Mouse (Mus musculus) testis, adult 2 months (tissue): Measurements from ENCODE around the gene Zfp687.

Experiments
- CTCF ChIP-seq: fragments of 200-500 bp; IDR thresholded peaks from 2 replicates; pipeline ENCODE4 v1.5.1; 2012; ENCODE audit warnings: low read depth, mild to moderate bottlenecking, inconsistent platforms, low read length, moderate library complexity; ENCODE audit not compliant: control insufficient read depth, insufficient read depth, insufficient replicate concordance
- POLR2A ChIP-seq: fragments of 200-500 bp; IDR thresholded peaks from 2 replicates; pipeline ENCODE4 v1.6.1; 2012; ENCODE audit warnings: low read depth, mild to moderate bottlenecking, inconsistent platforms, low read length, moderate library complexity; ENCODE audit not compliant: control insufficient read depth

DNA sequence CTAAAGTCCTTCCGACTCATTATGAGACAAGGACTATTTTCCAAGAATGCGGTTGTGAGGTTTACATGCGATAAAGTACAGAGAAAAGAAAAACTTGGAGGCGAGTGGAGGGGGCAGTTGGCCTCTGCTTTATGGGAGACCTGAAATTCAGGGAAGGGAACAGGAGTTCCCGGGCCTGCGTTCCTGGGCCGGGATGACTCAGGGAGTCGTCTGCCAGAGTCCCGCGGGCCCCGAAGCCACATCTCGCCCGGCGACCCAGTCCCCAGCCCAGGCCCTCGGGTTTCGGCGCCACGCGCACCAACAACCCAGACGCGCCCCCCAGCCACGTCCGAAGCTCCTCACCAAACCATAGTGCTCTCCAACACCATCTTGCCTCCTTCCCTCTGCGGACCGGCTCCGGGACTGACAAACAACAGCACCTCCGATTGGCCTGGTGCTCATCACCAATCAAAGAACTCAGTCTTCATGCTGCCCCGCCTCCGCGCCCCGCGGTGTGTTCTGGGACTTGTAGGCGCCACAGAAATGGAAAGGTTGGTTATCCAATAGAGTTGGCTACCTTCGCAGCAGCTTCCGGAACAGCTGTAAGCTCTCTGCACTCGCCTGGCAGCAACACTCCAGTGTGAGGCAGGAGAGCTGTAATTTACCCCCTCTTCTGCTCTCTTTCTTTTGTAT is 27.1 kb upstream of the Zfp687 start, which contains the start of gene Psmd4:
- no peak for TF ChIP-seq CTCF
- TF ChIP-seq POLR2A = peak; percentile 97
